Mouse (Mus musculus) embryonic fibroblast, embryonic 13.5 days (primary cell): ENCODE measurements around the gene 2200002J24Rik. TPM values are rescaled to one million over a fixed set of nuclear protein-coding genes. Genes with fewer than 3 reads are reported as not detected.

Source experiments
- H3K27ac ChIP-seq: 2 replicates; pipeline ENCODE4 v1.5.1; 2012; ENCODE audit warnings: low read length, control low read depth, inconsistent platforms; ENCODE audit not compliant: insufficient read depth
- H3K4me1 ChIP-seq: 2 replicates; pipeline ENCODE4 v1.6.1; 2011; ENCODE audit warnings: low read length; ENCODE audit not compliant: control insufficient read depth, insufficient read depth
- H3K4me3 ChIP-seq: 2 replicates; pipeline ENCODE4 v1.5.1; 2011; ENCODE audit warnings: mild to moderate bottlenecking, control low read depth, low read length; ENCODE audit not compliant: insufficient read depth
- CTCF ChIP-seq: IDR thresholded peaks from 2 replicates; pipeline ENCODE4 v1.5.1; 2011; ENCODE audit warnings: mild to moderate bottlenecking, control low read depth, low read length, moderate library complexity, borderline replicate concordance; ENCODE audit not compliant: insufficient read depth
- POLR2A ChIP-seq: IDR thresholded peaks from 2 replicates; pipeline ENCODE4 v1.6.1; 2011; ENCODE audit warnings: low read depth, mild to moderate bottlenecking, control low read depth, low read length, moderate library complexity
- polyA plus RNA-seq: library from polyadenylated mRNA; stranded (reverse); fragments of >200 nt; gene quantifications from 2 replicates; pipeline ENCODE4 v1.2.4, GENCODE M21; 2011; ENCODE audit warnings: low read depth; ENCODE audit not compliant: missing spikeins, insufficient read length

Gene 2200002J24Rik
- polyA plus RNA-seq, 1 experiment, result not detected

GRCm38 (mm10) chr7:30698101-30698500 lies 625 bp upstream of the 2200002J24Rik start:
- no peak for TF ChIP-seq CTCF
- TF ChIP-seq POLR2A, result no peak

DNA sequence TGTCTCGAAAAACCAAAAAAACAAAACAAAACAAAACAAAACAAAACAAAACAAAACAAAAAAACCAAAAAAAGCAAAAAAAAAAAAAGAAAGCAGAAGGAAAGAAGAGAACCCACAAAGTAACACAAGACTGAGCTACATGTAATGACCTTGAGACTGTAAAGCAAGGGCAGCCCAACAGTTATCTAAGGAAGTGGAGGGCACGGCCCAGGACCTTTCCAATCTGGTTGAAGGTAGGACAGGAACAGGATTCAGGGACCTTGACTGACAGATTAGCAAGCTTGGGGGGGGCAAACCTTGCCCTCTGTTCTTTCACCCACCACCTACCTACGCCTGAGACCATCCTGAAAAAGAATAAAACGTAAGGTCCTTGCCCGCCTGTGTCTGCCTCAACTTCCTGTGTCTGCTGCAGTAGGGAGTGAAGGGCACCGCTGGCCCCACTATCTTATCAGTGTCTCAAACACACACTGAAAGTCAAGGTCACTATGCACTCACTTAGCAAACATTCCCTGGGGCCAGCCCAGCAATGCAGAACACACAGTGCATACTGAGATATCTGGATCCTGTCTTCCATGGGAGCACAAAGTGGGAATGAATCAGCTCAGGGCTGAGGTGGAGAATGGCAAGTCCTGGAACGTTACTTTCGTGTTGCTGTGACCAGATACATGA lies 7.6 kb downstream of the 2200002J24Rik start:
- H3K4me1 ChIP-seq, result no peaks in the 10 kb centered on the region
- no peak overlapping the region for H3K27ac ChIP-seq
- TF ChIP-seq POLR2A (no peak), CTCF (no peak)
- H3K4me3 ChIP-seq, result no peak overlapping the region

More at GRCm38 (mm10) chr7:30698101-30698500, 625 bp upstream of the 2200002J24Rik start:
- Histone ChIP-seq H3K27ac (no peak overlapping the region), H3K4me1 (no peaks in the 10 kb centered on the region), H3K4me3 (no peak overlapping the region)

DNA sequence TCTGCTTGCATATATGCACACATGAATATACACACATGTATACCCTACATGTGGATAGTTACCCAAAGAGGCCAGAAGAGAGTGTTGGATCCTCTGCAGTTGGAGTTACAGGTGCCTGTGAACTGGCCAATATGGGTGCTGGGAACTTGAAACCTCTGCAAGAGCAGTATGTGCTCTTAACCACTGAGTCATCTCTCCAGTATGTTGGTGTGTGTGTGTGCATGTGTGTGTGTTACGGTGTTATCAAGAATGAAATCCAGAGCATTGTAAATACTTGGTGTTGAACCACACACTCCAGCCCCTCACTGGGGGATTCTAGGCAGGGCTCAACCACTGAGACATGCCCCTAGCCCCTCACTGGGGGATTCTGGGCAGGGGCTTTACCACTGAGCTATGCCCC lies 8.7 kb downstream of the 2200002J24Rik start:
- TF ChIP-seq POLR2A (no peak), CTCF (no peak)
- Histone ChIP-seq H3K4me3 (no peak overlapping the region), H3K4me1 (no peaks in the 10 kb centered on the region), H3K27ac (no peak overlapping the region)

- H3K27ac ChIP-seq, result no peak within 1 kb of the TSS
- no peak within 1 kb of the TSS for H3K4me3 ChIP-seq
- no peak for TF ChIP-seq POLR2A
- no peak for TF ChIP-seq CTCF
- H3K4me1 ChIP-seq, result no peaks in the 10 kb centered on the region
Measured at GRCm38 (mm10) chr7:30711942-30712341, 13.2 kb downstream of the 2200002J24Rik start, which contains the start of gene Atp4a. Atp4a (plus strand) TSS chr7:30712209.

DNA sequence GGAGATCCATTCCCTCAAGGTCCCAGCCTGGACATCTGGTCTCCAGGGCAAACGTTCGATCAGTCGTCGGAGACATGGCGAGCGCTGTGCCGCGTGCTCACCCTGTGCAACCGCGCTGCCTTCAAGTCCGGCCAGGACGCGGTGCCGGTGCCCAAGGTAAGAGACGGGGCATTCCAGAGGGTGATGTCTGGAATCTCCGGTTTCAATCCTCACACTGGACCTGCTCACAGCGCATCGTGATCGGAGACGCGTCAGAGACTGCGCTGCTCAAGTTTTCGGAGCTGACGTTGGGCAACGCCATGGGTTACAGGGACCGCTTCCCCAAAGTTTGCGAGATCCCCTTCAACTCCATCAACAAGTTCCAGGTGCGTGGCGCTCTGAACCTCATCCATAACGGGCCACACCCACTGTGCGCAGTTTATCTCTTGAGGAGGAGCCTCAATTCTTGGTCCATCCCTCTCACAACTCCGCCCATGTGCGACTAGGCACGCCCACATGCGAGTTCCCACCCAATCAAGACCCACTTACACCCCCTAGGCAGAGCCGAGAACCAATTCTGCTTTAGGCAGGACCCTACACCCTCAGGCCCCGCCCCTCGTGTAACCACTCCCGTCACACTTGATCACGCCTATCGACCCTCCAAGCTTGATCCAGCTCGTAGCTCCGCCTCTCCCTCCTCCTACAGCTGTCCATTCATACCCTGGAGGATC lies 18.4 kb downstream of the 2200002J24Rik start:
- Histone ChIP-seq H3K4me3 (peak overlapping the region; percentile 25), H3K27ac (no peak overlapping the region), H3K4me1 (no peaks in the 10 kb centered on the region)
- TF ChIP-seq POLR2A (no peak), CTCF (no peak)

DNA sequence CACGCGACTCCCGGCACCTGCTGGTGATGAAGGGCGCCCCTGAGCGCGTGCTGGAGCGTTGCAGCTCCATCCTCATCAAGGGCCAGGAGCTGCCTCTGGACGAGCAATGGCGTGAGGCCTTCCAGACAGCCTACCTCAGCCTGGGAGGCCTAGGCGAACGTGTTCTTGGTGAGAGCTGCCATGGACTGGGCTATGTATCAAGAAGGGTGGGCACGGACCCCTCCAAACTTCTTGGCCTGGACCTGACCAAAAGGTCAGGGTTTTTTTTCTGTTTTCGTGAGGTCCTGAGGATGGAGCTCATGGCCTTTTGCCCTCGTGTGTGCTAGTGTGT lies 19.0 kb downstream of the 2200002J24Rik start:
- TF ChIP-seq POLR2A, result no peak
- no peak for TF ChIP-seq CTCF
- H3K4me1 ChIP-seq, result no peaks in the 10 kb centered on the region
- H3K4me3 ChIP-seq, result no peak overlapping the region; the same call in 1 of the 2 replicates
- no peak overlapping the region for H3K27ac ChIP-seq

- H3K4me1 ChIP-seq, result no peaks in the 10 kb centered on the region
- TF ChIP-seq POLR2A (no peak), CTCF (no peak)
- no peak overlapping the region for H3K4me3 ChIP-seq
- H3K27ac ChIP-seq, result no peak overlapping the region
Measured at GRCm38 (mm10) chr7:30719669-30720068, 20.9 kb downstream of the 2200002J24Rik start.

- no peak overlapping the region for H3K27ac ChIP-seq
- no peaks in the 10 kb centered on the region for H3K4me1 ChIP-seq
- no peak for TF ChIP-seq POLR2A
- TF ChIP-seq CTCF, result no peak
- no peak overlapping the region for H3K4me3 ChIP-seq
Measured at GRCm38 (mm10) chr7:30721286-30721685, 22.6 kb downstream of the 2200002J24Rik start.

GRCm38 (mm10) chr7:30723274-30723953 lies 24.7 kb downstream of the 2200002J24Rik start:
- no peak for TF ChIP-seq CTCF
- no peak for TF ChIP-seq POLR2A
- Histone ChIP-seq H3K27ac (no peak overlapping the region), H3K4me1 (no peaks in the 10 kb centered on the region), H3K4me3 (no peak overlapping the region)

GRCm38 (mm10) chr7:30728214-30728613 lies 29.5 kb downstream of the 2200002J24Rik start:
- TF ChIP-seq CTCF (no peak), POLR2A (no peak)
- H3K4me3 ChIP-seq, result peak overlapping the region; percentile 71

More at GRCm38 (mm10) chr7:30728214-30728613, 29.5 kb downstream of the 2200002J24Rik start:
- Histone ChIP-seq H3K27ac (no peak overlapping the region), H3K4me1 (no peaks in the 10 kb centered on the region)
